Mouse (Mus musculus): ENCODE results near the gene Prr5l. TPM values are rescaled to one million over a fixed set of nuclear protein-coding genes. Genes with fewer than 3 reads are reported as not detected.

Gene Prr5l
- polyA plus RNA-seq, 1 experiment from 2014 or later: 8.7 TPM

GRCm38 (mm10) chr2:101783255-101783654, 99.6 kb downstream of the Prr5l start:
- Histone ChIP-seq H3K27me3 (no peaks in the 10 kb centered on the region), H3K36me3 (ENCODE audit: poor library complexity, severe bottlenecking) (no peaks in the 10 kb centered on the region), H3K9ac (no peak overlapping the region), H3K4me3 (no peak overlapping the region), H3K27ac (no peak overlapping the region), H3K4me2 (no peak overlapping the region), H3K9me3 (replicated peaks) (no peaks in the 10 kb centered on the region), H3K4me1 (no peaks in the 10 kb centered on the region)
- ATAC-seq: no peak
- WGBS: 38% methylated on average over 5 of the region's 5 CpGs

GRCm38 (mm10) chr2:101781357-101781777, 101.5 kb downstream of the Prr5l start:
- 73% methylated on average over 4 of the region's 4 CpGs for WGBS
- no peak overlapping the region for H3K27ac ChIP-seq
- H3K4me1 ChIP-seq: no peaks in the 10 kb centered on the region
- H3K9me3 ChIP-seq (replicated peaks): no peaks in the 10 kb centered on the region
- H3K4me2 ChIP-seq: no peak overlapping the region
- H3K4me3 ChIP-seq: no peak overlapping the region
- ATAC-seq: no peak
- H3K36me3 ChIP-seq (ENCODE audit: poor library complexity, severe bottlenecking): no peaks in the 10 kb centered on the region
- H3K9ac ChIP-seq: no peak overlapping the region
- no peaks in the 10 kb centered on the region for H3K27me3 ChIP-seq

- Histone ChIP-seq H3K27ac (no peak overlapping the region), H3K4me3 (no peak overlapping the region), H3K36me3 (ENCODE audit: poor library complexity, severe bottlenecking) (no peaks in the 10 kb centered on the region), H3K4me1 (no peaks in the 10 kb centered on the region), H3K9me3 (replicated peaks) (no peaks in the 10 kb centered on the region), H3K9ac (no peak overlapping the region), H3K27me3 (no peaks in the 10 kb centered on the region), H3K4me2 (no peak overlapping the region)
- WGBS: 94% methylated on average over 6 of the region's 6 CpGs
- ATAC-seq: no peak
Observed at GRCm38 (mm10) chr2:101778080-101778479, 104.7 kb downstream of the Prr5l start.

- Histone ChIP-seq H3K9ac (no peak overlapping the region), H3K4me3 (no peak overlapping the region), H3K27me3 (no peaks in the 10 kb centered on the region), H3K9me3 (replicated peaks) (no peaks in the 10 kb centered on the region), H3K27ac (no peak overlapping the region), H3K4me2 (no peak overlapping the region), H3K4me1 (peaks cover 3% of the 10 kb centered on the region; the same call in 1 of the 2 replicates), H3K36me3 (ENCODE audit: poor library complexity, severe bottlenecking) (no peaks in the 10 kb centered on the region)
- WGBS: 90% methylated on average over 5 of the region's 5 CpGs
- no peak for ATAC-seq
Observed at GRCm38 (mm10) chr2:101763503-101763902, 119.3 kb downstream of the Prr5l start.

- 87% methylated on average over 4 of the region's 4 CpGs for WGBS
- ATAC-seq: no peak
- H3K36me3 ChIP-seq (ENCODE audit: poor library complexity, severe bottlenecking): no peaks in the 10 kb centered on the region
- H3K27me3 ChIP-seq: no peaks in the 10 kb centered on the region
- no peak overlapping the region for H3K27ac ChIP-seq
- peaks cover 3% of the 10 kb centered on the region; the same call in 1 of the 2 replicates for H3K4me1 ChIP-seq
- no peaks in the 10 kb centered on the region for H3K9me3 ChIP-seq (replicated peaks)
- H3K4me3 ChIP-seq: no peak overlapping the region
- H3K4me2 ChIP-seq: no peak overlapping the region
- no peak overlapping the region for H3K9ac ChIP-seq
Observed at GRCm38 (mm10) chr2:101762955-101763386, 119.9 kb downstream of the Prr5l start.

GRCm38 (mm10) chr2:101762405-101762804, 120.4 kb downstream of the Prr5l start:
- no peak overlapping the region for H3K4me2 ChIP-seq
- H3K27me3 ChIP-seq: no peaks in the 10 kb centered on the region
- no peak overlapping the region for H3K9ac ChIP-seq
- H3K4me3 ChIP-seq: no peak overlapping the region
- no peaks in the 10 kb centered on the region for H3K36me3 ChIP-seq (ENCODE audit: poor library complexity, severe bottlenecking)
- H3K4me1 ChIP-seq: peaks cover 3% of the 10 kb centered on the region; the same call in 1 of the 2 replicates
- no peak for ATAC-seq
- no peaks in the 10 kb centered on the region for H3K9me3 ChIP-seq (replicated peaks)
- H3K27ac ChIP-seq: no peak overlapping the region
- 75% methylated on average over 10 of the region's 10 CpGs for WGBS

- Histone ChIP-seq H3K9ac (no peak overlapping the region), H3K4me1 (peaks cover 3% of the 10 kb centered on the region; the same call in 1 of the 2 replicates), H3K4me2 (no peak overlapping the region), H3K36me3 (ENCODE audit: poor library complexity, severe bottlenecking) (no peaks in the 10 kb centered on the region), H3K27me3 (no peaks in the 10 kb centered on the region), H3K9me3 (replicated peaks) (no peaks in the 10 kb centered on the region), H3K27ac (no peak overlapping the region), H3K4me3 (no peak overlapping the region)
- 96% methylated on average over 1 of the region's 1 CpGs for WGBS
- ATAC-seq: no peak
Observed at GRCm38 (mm10) chr2:101761898-101762297, 120.9 kb downstream of the Prr5l start.

GRCm38 (mm10) chr2:101759523-101760277, 123.1 kb downstream of the Prr5l start:
- Histone ChIP-seq H3K4me1 (peaks cover 18% of the 10 kb centered on the region), H3K9me3 (replicated peaks) (no peaks in the 10 kb centered on the region), H3K9ac (no peak overlapping the region), H3K4me3 (no peak overlapping the region), H3K4me2 (no peak overlapping the region), H3K27ac (no peak overlapping the region), H3K27me3 (no peaks in the 10 kb centered on the region), H3K36me3 (ENCODE audit: poor library complexity, severe bottlenecking) (no peaks in the 10 kb centered on the region)
- no peak for ATAC-seq
- WGBS: 72% methylated on average over 9 of the region's 9 CpGs

- Histone ChIP-seq H3K27me3 (no peaks in the 10 kb centered on the region), H3K4me2 (no peak overlapping the region), H3K4me3 (no peak overlapping the region), H3K27ac (no peak overlapping the region), H3K9ac (no peak overlapping the region), H3K9me3 (replicated peaks) (no peaks in the 10 kb centered on the region), H3K4me1 (peaks cover 21% of the 10 kb centered on the region), H3K36me3 (ENCODE audit: poor library complexity, severe bottlenecking) (no peaks in the 10 kb centered on the region)
- 90% methylated on average over 1 of the region's 1 CpGs for WGBS
- no peak for ATAC-seq
Observed at GRCm38 (mm10) chr2:101757806-101758205, 125.0 kb downstream of the Prr5l start.

GRCm38 (mm10) chr2:101756069-101756753, 126.6 kb downstream of the Prr5l start:
- 24% methylated on average over 7 of the region's 7 CpGs for WGBS
- Histone ChIP-seq H3K9ac (no peak overlapping the region; the same call in 1 of the 2 replicates), H3K4me3 (no peak overlapping the region), H3K4me1 (peaks cover 21% of the 10 kb centered on the region), H3K9me3 (replicated peaks) (no peaks in the 10 kb centered on the region), H3K4me2 (no peak overlapping the region), H3K36me3 (ENCODE audit: poor library complexity, severe bottlenecking) (no peaks in the 10 kb centered on the region), H3K27me3 (no peaks in the 10 kb centered on the region), H3K27ac (no peak overlapping the region)
- no peak for ATAC-seq

- no peaks in the 10 kb centered on the region for H3K27me3 ChIP-seq
- H3K9ac ChIP-seq: peak overlapping the region; percentile 18; the same call in 1 of the 2 replicates
- no peaks in the 10 kb centered on the region for H3K9me3 ChIP-seq (replicated peaks)
- H3K36me3 ChIP-seq (ENCODE audit: poor library complexity, severe bottlenecking): no peaks in the 10 kb centered on the region
- 0 out of 2 replicates have a peak, but pooled peaks have one; percentile 39 for ATAC-seq
- H3K27ac ChIP-seq: no peak overlapping the region
- peak overlapping the region; percentile 50 for H3K4me2 ChIP-seq
- WGBS: 7% methylated on average over 11 of the region's 11 CpGs
- no peak overlapping the region for H3K4me3 ChIP-seq
- H3K4me1 ChIP-seq: peaks cover 21% of the 10 kb centered on the region
Observed at GRCm38 (mm10) chr2:101754939-101755555, 127.8 kb downstream of the Prr5l start.

- Histone ChIP-seq H3K4me2 (no peak overlapping the region), H3K9me3 (replicated peaks) (no peaks in the 10 kb centered on the region), H3K4me3 (no peak overlapping the region), H3K27me3 (no peaks in the 10 kb centered on the region), H3K27ac (no peak overlapping the region), H3K4me1 (peaks cover 19% of the 10 kb centered on the region), H3K9ac (no peak overlapping the region), H3K36me3 (ENCODE audit: poor library complexity, severe bottlenecking) (no peaks in the 10 kb centered on the region)
- ATAC-seq: no peak
- 46% methylated on average over 4 of the region's 4 CpGs for WGBS
Observed at GRCm38 (mm10) chr2:101754428-101754827, 128.4 kb downstream of the Prr5l start.

Measured in forebrain, embryonic 13.5 days (tissue).